Mouse (Mus musculus) kidney, adult 10 weeks (tissue): Measurements from ENCODE around the gene Sst. TPM values are rescaled to one million over a fixed set of nuclear protein-coding genes. Genes with fewer than 3 reads are reported as not detected.

ENCODE experiments used
- polyA plus RNA-seq: library from polyadenylated mRNA; stranded (reverse); fragments of 350-450 nt; fragmentation: Illumina TruSeq; extraction: RNeasy Lipid Tissue Mini Kit (QIAGEN cat#74804); gene quantifications from one replicate; pipeline ENCODE4 v1.2.3, GENCODE M21; 2014; ENCODE audit warnings: low read depth, low replicate concordance

The Sst gene
- polyA plus RNA-seq, result not detected

GRCm38 (mm10) chr16:23890636-23891035 is at the start of gene Sst:
Gene Sst (minus strand): TSS chr16:23890958.

GRCm38 (mm10) chr16:23932294-23932693 is 41.5 kb upstream of the Sst start, which contains the start of gene Rtp2:
Gene Rtp2 (minus strand): TSS chr16:23932394.

Other genes with a start within 250 kb of the Sst start
- gene Rtp2, start 41.4 kb upstream of the Sst start, polyA plus RNA-seq, result not detected
- not detected for gene Gm37419, start 97.5 kb upstream of the Sst start, polyA plus RNA-seq
- gene Bcl6, start 97.9 kb upstream of the Sst start, polyA plus RNA-seq, result 10.1 TPM